Comparison of ENCODE assay signal across 9 mouse cellular contexts in the genomic region with DNA sequence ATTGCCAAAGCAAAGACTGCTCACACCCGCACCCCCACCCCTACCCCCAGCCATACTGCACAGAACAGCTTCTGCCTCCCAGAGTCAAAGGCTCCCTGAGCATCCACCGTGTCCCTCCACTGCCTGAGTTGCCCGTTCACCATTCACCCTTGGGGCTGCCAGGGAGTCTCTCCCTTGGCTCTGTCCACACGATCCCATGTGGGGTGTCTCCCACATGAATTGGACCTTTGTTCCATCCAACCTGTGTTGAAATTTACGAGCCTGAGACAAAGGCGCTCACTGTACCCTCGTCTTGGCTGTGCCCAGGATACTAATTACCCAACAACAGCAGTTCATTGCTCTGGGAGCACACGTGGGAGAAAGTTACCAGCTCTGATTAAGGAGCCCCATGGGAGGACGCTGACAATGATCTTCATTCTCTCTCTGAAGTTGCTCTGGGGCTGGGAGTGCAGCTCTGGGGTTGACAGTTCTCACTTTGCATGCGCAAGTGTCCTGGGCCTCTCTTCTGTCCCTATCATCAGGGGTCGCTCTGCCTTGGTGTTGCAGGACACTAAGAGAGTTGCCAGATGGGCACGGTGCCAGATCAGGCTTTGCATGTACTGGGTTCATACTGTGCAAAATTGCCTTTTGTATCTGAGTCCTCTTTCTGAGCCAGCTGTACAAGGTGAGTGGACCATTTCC.
DNase-seq lines count a peak whose midpoint lies in the region; TF ChIP-seq lines count a peak whose summit lies in the region.
"Had no signal": no experiment of that assay in that cellular context is flagged by ENCODE, and none has a peak within 500 bp of the region (broad histone marks: within the 10 kb centered on the region; RNA-seq: fewer than 3 reads in every experiment).

No protein-coding gene starts in this region.

- intact Hi-C loops in left cerebral cortex, postnatal 10 days (cut with DNase I) = no loop called here

- no peak for TF ChIP-seq CTCF in layer of hippocampus, adult 2 months (conservative IDR thresholded peaks at IDR 0.05)

- DNase-seq in layer of hippocampus, adult 2 months (ENCODE audit: low spot score in 2 of 2) = peak; percentile 45 to 58
- DNase-seq in layer of hippocampus, postnatal 36 days = no peak
- peak; percentile 53 to 68 for DNase-seq in cerebellum, postnatal 14 days
- DNase-seq in gonadal fat pad, adult 2 months (ENCODE audit: low read depth) = peak; percentile 99
- DNase-seq in left cerebral cortex, postnatal 10 days (ENCODE audit: extremely low spot score in 1 of 2, low spot score in 2 of 2) = peak; percentile 62 to 70
- peak; percentile 57 for DNase-seq in telencephalon, adult 2 months (ENCODE audit: low read depth, low spot score)
- no peak for DNase-seq in spleen, postnatal 10 days (ENCODE audit: low spot score in 2 of 2)
- no peak for DNase-seq in embryo, embryonic 11 days

- H3K4me3 ChIP-seq in layer of hippocampus, adult 2 months = no peak overlapping the region
- H3K4me3 ChIP-seq: heart, embryonic 13.5 days had no signal

- peak overlapping the region; percentile 84 for H3K27ac ChIP-seq in layer of hippocampus, adult 2 months
- H3K27ac ChIP-seq: heart, embryonic 13.5 days had no signal

Comparison
In these comparisons a context has a peak if more than half of its experiments do, and no peak if none do; other contexts are left out.
1. DNase-seq: peak in layer of hippocampus, adult 2 months (2 of 2), cerebellum, postnatal 14 days (2 of 2), gonadal fat pad, adult 2 months (single experiment), left cerebral cortex, postnatal 10 days (2 of 2) and telencephalon, adult 2 months (single experiment); none in layer of hippocampus, postnatal 36 days (0 of 2), spleen, postnatal 10 days (0 of 2) and embryo, embryonic 11 days (single experiment).